Mouse (Mus musculus): ENCODE measurements around the gene Plxdc1.
A peak's percentile ranks its signal among the peaks of the same experiment; 100 is the strongest.

DNA sequence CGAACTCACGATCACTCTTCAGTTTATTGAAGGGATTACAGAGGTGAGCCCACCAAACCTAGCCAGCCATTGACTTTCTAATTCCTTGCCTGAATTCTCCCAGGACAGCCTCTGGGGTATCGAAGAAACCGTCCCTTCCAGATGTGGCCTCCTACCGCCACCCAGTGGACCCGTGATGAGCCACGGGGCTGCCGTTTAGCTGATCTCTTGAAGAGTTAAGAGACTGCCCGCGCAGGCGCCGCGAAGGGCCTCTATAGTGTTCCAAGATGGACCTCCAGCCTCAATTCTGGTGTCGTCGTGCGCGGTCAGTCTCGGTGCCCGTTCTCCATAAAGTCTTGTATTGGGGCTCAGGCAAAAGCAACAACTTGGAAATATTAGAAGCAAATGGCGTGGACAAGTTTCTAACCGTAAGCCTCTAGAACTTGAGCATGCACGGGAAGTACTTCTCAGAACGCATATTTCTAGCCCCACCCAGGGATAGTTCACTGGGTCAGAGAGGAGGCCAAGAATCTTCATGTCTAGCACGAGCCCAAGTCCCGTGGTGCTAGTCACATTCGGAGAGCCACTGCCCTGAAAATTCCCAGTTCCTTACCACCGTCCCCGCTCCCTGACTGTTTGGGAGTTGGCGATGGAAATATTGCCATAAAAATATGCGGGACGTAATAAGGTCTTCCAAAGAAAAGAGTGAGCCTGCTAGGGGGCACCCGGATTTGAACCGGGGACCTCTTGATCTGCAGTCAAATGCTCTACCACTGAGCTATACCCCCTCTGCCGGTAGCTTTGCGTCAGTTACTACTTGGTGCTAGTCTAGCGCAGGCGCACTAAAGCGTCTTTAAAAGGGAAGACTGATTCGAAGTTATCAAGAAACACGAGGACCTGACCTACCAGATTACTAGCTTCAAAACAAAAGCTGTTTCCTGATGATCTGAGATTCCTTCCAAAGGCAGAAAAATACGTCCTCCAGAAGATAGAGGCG, 1.6 kb upstream of the Plxdc1 start:
- TF ChIP-seq CTCF (IDR thresholded peaks at IDR 0.05; ENCODE audit: control insufficient read depth, insufficient read depth, low read length) = peak; percentile 87
- TF ChIP-seq POLR2A (IDR thresholded peaks at IDR 0.05; ENCODE audit: borderline replicate concordance, control insufficient read depth, low read depth, low read length) = peak; percentile 35; the same call in 1 of the 2 replicates
